Mouse (Mus musculus) thymus, adult 2 months (tissue): ENCODE results near the gene Trio. TPM values are rescaled to one million over a fixed set of nuclear protein-coding genes. Genes with fewer than 3 reads are reported as not detected.

Experiments
- DNase-seq: peaks from one replicate; pipeline ENCODE4 v3.0.0; 2021
- H3K27ac ChIP-seq: fragments of 200-500 bp; 2 replicates; pipeline ENCODE4 v1.5.1; 2012; ENCODE audit warnings: low read length, control low read depth; ENCODE audit not compliant: control insufficient read depth, insufficient read depth
- H3K27me3 ChIP-seq: fragments of 200-500 bp; 2 replicates; pipeline ENCODE4 v1.6.1; 2012; ENCODE audit warnings: mild to moderate bottlenecking, low read length, moderate library complexity, mixed read lengths; ENCODE audit not compliant: control insufficient read depth, insufficient read depth
- H3K36me3 ChIP-seq: fragments of 200-500 bp; 2 replicates; pipeline ENCODE4 v1.6.1; 2012; ENCODE audit warnings: mild to moderate bottlenecking, low read length, moderate library complexity; ENCODE audit not compliant: control insufficient read depth, insufficient read depth
- H3K4me1 ChIP-seq: fragments of 200-500 bp; replicated peaks from 2 replicates; pipeline ENCODE4 v1.6.1; 2012; ENCODE audit warnings: low read length; ENCODE audit not compliant: control insufficient read depth, insufficient read depth
- H3K4me3 ChIP-seq: fragments of 200-500 bp; 2 replicates; pipeline ENCODE4 v1.5.1; 2012; ENCODE audit warnings: mild to moderate bottlenecking, low read length, control low read depth, moderate library complexity; ENCODE audit not compliant: control insufficient read depth, insufficient read depth
- CTCF ChIP-seq: fragments of 200-500 bp; IDR thresholded peaks from 2 replicates; pipeline ENCODE4 v1.5.1; 2012; ENCODE audit warnings: mild to moderate bottlenecking, control low read depth, low read length, moderate library complexity, borderline replicate concordance; ENCODE audit not compliant: control insufficient read depth, poor library complexity, insufficient read depth; ENCODE audit errors: extremely low read depth
- POLR2A ChIP-seq: fragments of 200-500 bp; IDR thresholded peaks from 2 replicates; pipeline ENCODE4 v1.6.1; 2012; ENCODE audit warnings: mild to moderate bottlenecking, low read length, control low read depth, moderate library complexity; ENCODE audit not compliant: control insufficient read depth, poor library complexity, insufficient read depth; ENCODE audit errors: extremely low read depth
- WGBS: fragments of 180-500 bp; shearing (Covaris S2); methylation state at CpG from one replicate; pipeline ENCODE4 v1.1.7; 2018; 5-methylcytosine and 5-hydroxymethylcytosine counted together
- polyA plus RNA-seq: library from polyadenylated mRNA; depleted of rRNA; stranded (reverse); fragments of >200 nt; gene quantifications from 2 replicates; pipeline ENCODE4 v1.2.3, GENCODE M21; 2012

Gene Trio
- polyA plus RNA-seq, 1 experiment, result 24.9 TPM

DNA sequence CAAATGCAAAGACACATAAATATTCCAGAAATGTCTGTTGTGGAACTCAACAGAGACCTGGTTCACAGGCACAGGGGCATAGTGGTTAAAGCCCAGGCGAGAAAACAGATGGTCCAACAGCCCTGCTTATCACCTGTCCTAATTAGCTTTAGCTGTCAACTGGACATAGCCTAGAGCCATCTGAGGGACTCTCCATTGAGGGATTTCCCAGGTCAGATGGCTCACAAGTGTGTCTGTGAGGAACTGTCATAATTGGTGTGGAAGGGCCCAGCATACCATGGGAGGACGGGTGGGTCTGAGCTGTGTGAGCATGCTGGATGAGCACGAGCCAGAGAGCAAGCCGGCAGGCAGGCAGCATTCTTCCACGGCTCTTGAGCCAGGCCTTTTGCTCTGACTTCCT, 118.0 kb downstream of the Trio start:
- Histone ChIP-seq H3K36me3 (no peaks in the 10 kb centered on the region), H3K4me1 (no peaks in the 10 kb centered on the region), H3K4me3 (no peak overlapping the region), H3K27ac (no peak overlapping the region), H3K27me3 (no peaks in the 10 kb centered on the region)
- WGBS, result 95% methylated on average over 5 of the region's 5 CpGs
- DNase-seq, result no peak
- no peak for TF ChIP-seq CTCF

DNA sequence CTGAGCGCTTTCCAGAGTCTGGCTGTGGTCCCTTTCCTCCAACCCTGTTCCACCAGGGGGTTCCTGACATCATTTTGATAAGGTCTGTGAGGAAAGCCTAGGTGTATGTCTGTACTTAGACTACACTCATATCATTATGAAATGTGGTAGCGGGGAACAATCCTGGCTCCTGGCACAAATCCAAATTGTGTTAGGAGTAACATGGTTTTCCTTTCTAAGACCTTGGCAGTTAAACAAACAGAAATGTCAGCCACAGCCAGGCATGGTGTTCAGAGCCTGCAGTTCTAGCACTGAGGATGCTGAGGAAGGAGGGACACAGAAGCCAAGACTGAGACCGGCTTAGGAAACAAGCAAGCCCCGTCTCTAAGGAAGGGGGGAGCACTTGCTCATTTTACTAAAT, 119.2 kb downstream of the Trio start:
- TF ChIP-seq POLR2A, result no peak
- TF ChIP-seq CTCF, result no peak
- H3K4me1 ChIP-seq, result no peaks in the 10 kb centered on the region
- no peak for DNase-seq
- no peak overlapping the region for H3K4me3 ChIP-seq
- no peak overlapping the region for H3K27ac ChIP-seq
- H3K27me3 ChIP-seq, result no peaks in the 10 kb centered on the region
- 98% methylated on average over 4 of the region's 4 CpGs for WGBS
- H3K36me3 ChIP-seq, result no peaks in the 10 kb centered on the region

DNA sequence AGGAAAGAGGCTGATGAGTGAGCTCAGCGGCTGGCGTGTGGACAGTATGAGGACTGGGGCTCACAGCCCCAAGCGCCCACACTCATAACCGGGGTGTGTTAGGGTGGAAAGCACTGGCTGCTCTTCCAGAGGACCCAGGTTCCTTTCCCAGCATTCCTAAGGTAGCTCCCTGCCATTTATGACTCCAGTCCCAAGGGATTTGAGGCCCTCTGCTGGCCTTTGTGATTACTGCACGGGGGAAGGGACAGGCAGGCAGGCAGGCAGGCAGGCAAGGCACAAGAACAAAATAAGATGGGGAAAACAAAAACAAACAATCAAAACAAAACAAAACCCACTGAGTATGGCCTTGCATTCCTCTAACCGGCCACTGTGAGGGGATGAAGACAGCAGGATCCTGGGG, 120.3 kb downstream of the Trio start:
- Histone ChIP-seq H3K27me3 (no peaks in the 10 kb centered on the region), H3K36me3 (no peaks in the 10 kb centered on the region), H3K4me1 (no peaks in the 10 kb centered on the region), H3K27ac (no peak overlapping the region), H3K4me3 (no peak overlapping the region)
- DNase-seq, result no peak
- 90% methylated on average over 6 of the region's 6 CpGs for WGBS
- TF ChIP-seq POLR2A, result no peak
- no peak for TF ChIP-seq CTCF

DNA sequence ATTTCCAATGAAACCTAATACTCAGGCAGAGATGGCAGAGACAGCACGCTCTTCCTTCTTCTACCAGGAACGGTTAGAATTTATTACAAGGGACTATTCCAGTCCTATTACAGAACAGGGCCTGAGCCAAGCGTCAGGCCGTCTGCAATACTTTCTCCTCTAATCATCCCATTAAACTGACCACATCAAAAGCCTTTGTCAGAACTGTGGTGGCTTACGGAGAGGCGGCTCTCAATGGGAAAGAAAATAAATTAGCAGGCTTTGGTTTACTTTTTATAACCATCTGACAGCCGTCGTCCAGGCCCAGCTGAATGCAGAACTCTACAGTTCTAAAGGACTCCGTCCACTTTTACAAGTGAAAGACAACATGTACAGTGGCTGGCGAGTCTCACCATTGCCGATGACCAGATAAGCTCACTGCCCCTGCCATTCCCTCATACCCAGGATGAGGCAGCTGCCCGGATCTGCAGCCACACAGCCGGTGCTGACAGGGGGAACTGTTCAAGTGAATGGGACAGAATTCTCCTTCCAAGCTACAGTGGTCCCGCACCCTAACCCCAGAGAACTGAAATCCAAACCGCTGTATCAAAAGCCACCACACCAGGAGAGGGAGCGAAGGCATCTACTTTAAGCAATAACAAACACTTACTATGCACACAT, 121.2 kb downstream of the Trio start:
- Histone ChIP-seq H3K4me1 (no peaks in the 10 kb centered on the region), H3K27ac (no peak overlapping the region), H3K4me3 (no peak overlapping the region), H3K27me3 (no peaks in the 10 kb centered on the region), H3K36me3 (no peaks in the 10 kb centered on the region)
- TF ChIP-seq CTCF (no peak), POLR2A (no peak)
- 86% methylated on average over 16 of the region's 16 CpGs for WGBS
- DNase-seq, result no peak

DNA sequence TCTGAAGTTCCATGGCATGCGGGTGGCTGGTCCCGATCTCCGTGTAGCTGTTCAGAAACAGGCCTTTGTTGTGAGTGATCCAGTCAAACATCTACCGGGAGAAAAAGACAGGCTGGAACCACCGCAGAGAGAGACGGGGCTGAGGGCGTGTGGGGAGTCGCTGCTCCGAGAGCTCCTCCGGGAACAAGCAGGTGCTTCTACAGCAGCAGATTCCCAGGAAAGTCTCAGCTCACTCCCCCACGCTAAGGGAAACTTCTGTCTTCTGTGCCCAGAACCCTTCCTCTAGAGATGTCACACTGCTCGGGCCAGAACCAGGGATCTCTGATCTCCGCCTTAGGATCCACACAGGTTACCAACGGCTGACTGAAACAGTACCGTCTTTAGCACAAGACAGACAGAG, 124.4 kb downstream of the Trio start:
- WGBS, result 98% methylated on average over 15 of the region's 15 CpGs
- no peak for TF ChIP-seq CTCF
- TF ChIP-seq POLR2A, result no peak
- Histone ChIP-seq H3K4me3 (no peak overlapping the region), H3K27me3 (no peaks in the 10 kb centered on the region), H3K36me3 (no peaks in the 10 kb centered on the region), H3K27ac (no peak overlapping the region), H3K4me1 (no peaks in the 10 kb centered on the region)
- no peak for DNase-seq

DNA sequence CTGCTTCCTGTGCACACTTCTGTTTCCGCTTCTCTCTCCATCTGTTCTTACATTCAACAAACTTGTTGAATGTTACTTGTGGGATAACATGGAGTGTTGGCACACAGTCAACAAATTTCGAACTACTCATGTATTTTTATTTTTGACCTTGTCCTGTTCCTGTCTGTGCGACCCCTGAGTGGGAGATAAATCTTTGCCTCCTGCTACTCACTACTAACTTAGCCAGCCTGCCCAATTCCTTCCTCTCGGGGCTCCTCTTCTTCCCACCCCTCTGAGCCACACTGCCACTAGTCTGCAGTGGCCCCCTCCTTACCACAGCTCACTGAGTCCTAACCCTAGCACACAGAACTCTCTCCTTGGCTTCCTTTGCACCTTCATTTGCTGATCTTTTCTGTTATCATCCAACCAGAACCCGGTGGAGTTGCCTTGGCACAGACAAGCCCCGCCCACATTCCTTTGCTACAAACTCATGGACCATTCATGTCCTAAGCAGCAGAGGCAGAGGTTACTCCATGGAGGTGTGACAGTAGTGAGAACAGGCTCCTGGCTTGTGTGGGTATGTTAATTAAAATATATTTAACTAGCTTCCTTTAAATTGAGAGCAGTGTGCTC, 126.7 kb downstream of the Trio start:
- TF ChIP-seq POLR2A, result no peak
- no peak for TF ChIP-seq CTCF
- Histone ChIP-seq H3K36me3 (no peaks in the 10 kb centered on the region), H3K4me3 (no peak overlapping the region), H3K27me3 (no peaks in the 10 kb centered on the region), H3K4me1 (no peaks in the 10 kb centered on the region), H3K27ac (no peak overlapping the region)
- no peak for DNase-seq
- WGBS, result 90% methylated on average over 6 of the region's 6 CpGs

DNA sequence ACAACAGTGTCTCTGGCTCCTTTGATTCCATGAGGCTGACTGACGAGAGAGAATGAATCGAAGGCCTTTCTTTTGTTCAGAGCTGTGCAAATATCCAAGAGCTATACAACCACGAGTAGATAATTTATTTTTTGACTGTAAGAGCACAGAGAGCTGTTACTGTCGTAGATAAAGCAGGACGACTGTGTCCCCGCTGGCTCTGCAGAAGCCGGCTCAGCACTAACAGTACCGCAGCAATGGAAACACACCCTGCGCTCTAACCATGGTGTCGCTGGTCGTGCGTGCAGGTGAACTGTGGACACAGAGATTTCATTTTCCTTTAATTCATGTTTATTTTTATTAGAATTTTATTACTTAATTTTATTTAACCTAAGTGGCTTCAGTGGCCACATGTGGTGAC, 131.5 kb downstream of the Trio start:
- TF ChIP-seq POLR2A (no peak), CTCF (no peak)
- no peak for DNase-seq
- H3K36me3 ChIP-seq, result no peaks in the 10 kb centered on the region
- no peaks in the 10 kb centered on the region for H3K27me3 ChIP-seq
- no peak overlapping the region for H3K27ac ChIP-seq
- 97% methylated on average over 12 of the region's 12 CpGs for WGBS
- no peaks in the 10 kb centered on the region for H3K4me1 ChIP-seq
- no peak overlapping the region for H3K4me3 ChIP-seq
